Mouse (Mus musculus) bone marrow macrophage, adult 2 months (primary cell): ENCODE results near the gene Smyd1.

Experiments
- CTCF ChIP-seq: IDR thresholded peaks from 2 replicates; pipeline ENCODE4 v1.5.1; 2012; ENCODE audit warnings: low read depth, mild to moderate bottlenecking, low read length, moderate library complexity
- POLR2A ChIP-seq: IDR thresholded peaks from 2 replicates; pipeline ENCODE4 v1.6.1; 2012; ENCODE audit warnings: mild to moderate bottlenecking, low read depth, low read length, borderline replicate concordance

DNA sequence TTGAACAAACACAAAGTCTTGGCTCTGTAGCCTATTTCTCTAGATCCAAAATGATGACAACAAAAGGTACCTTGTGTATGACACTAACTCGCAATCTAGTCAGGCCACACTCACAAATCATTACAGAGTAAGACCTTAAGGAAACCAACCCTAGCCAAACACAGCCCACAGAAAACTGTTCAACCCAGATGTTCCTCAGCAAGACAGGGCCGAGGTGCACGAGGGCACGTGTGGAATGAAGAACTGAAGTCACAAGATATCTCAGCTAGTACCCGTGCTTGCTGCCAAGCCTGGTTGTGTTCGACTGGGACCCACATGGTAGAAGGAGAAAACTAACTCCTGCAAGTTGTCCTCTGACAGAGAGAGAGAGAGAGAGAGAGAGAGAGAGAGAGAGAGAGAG is 7.8 kb upstream of the Smyd1 start:
- TF ChIP-seq CTCF (no peak), POLR2A (no peak)
